Mouse (Mus musculus) layer of hippocampus, adult 11-12 months (tissue): ENCODE results near the gene Nek9.

Experiments used
- DNase-seq: peaks from one replicate; pipeline ENCODE4 v3.0.0; 2022; ENCODE audit warnings: low spot score

Gene Nek9

GRCm38 (mm10) chr12:85346374-85346773 is 7.2 kb upstream of the Nek9 start:
- peak; percentile 81 for DNase-seq

GRCm38 (mm10) chr12:85345559-85345958 is 6.4 kb upstream of the Nek9 start:
- DNase-seq, result no peak

GRCm38 (mm10) chr12:85344252-85344651 is 5.1 kb upstream of the Nek9 start:
- no peak for DNase-seq

- DNase-seq, result no peak
Observed at GRCm38 (mm10) chr12:85342310-85342709, 3.1 kb upstream of the Nek9 start.

- no peak for DNase-seq
Observed at GRCm38 (mm10) chr12:85341131-85341530, 2.0 kb upstream of the Nek9 start.

GRCm38 (mm10) chr12:85339947-85340346 is 785 bp upstream of the Nek9 start:
- no peak for DNase-seq

- no peak for DNase-seq
Observed at GRCm38 (mm10) chr12:85338815-85339214, 347 bp downstream of the Nek9 start.

GRCm38 (mm10) chr12:85337567-85338311 is 1.4 kb downstream of the Nek9 start:
- no peak for DNase-seq

- DNase-seq, result no peak
Observed at GRCm38 (mm10) chr12:85330153-85330552, 9.0 kb downstream of the Nek9 start.

GRCm38 (mm10) chr12:85308651-85309050 is 30.5 kb downstream of the Nek9 start:
- no peak for DNase-seq

- DNase-seq, result peak; percentile 94
Observed at GRCm38 (mm10) chr12:85305247-85305892, 33.8 kb downstream of the Nek9 start.

- no peak for DNase-seq
Observed at GRCm38 (mm10) chr12:85304725-85305124, 34.4 kb downstream of the Nek9 start.

GRCm38 (mm10) chr12:85303256-85303655 is 35.9 kb downstream of the Nek9 start:
- DNase-seq, result no peak

- no peak for DNase-seq
Observed at GRCm38 (mm10) chr12:85298835-85299180, 40.4 kb downstream of the Nek9 start.

GRCm38 (mm10) chr12:85298127-85298834 is 40.9 kb downstream of the Nek9 start:
- DNase-seq, result no peak

GRCm38 (mm10) chr12:85297345-85297997 is 41.7 kb downstream of the Nek9 start:
- no peak for DNase-seq

- no peak for DNase-seq
Observed at GRCm38 (mm10) chr12:85296915-85297314, 42.2 kb downstream of the Nek9 start.

- no peak for DNase-seq
Observed at GRCm38 (mm10) chr12:85295506-85295905, 43.7 kb downstream of the Nek9 start.

- no peak for DNase-seq
Observed at GRCm38 (mm10) chr12:85292906-85293305, 46.3 kb downstream of the Nek9 start.

GRCm38 (mm10) chr12:85292288-85292687 is 46.9 kb downstream of the Nek9 start:
- DNase-seq, result no peak

GRCm38 (mm10) chr12:85291541-85291940 is 47.6 kb downstream of the Nek9 start:
- DNase-seq, result no peak

- DNase-seq, result no peak
Observed at GRCm38 (mm10) chr12:85290633-85291032, 48.5 kb downstream of the Nek9 start.
